Mouse (Mus musculus): Measurements from ENCODE around the gene Trmt61a. TPM values are rescaled to one million over a fixed set of nuclear protein-coding genes. Genes with fewer than 3 reads are reported as not detected.

Trmt61a gene
- polyA plus RNA-seq, 1 experiment from 2014 or later, result 5.5 TPM

GRCm38 (mm10) chr12:111692899-111693298, 15.0 kb downstream of the Trmt61a start:
- Histone ChIP-seq H3K27ac (replicated peaks in 1 of 2; ENCODE audit: control insufficient read depth in 1 of 2, insufficient read depth in 1 of 2, low read depth in 2 of 2, low read length in 2 of 2) (no peak overlapping the region), H3K4me3 (ENCODE audit: control insufficient read depth in 1 of 2, insufficient read depth in 1 of 2, low read depth in 1 of 2, low read length in 2 of 2) (no peak overlapping the region), H3K9me3 (ENCODE audit: control insufficient read depth, low read length) (no peaks in the 10 kb centered on the region), H3K4me1 (ENCODE audit: control insufficient read depth in 2 of 2, insufficient read depth in 2 of 2, low read length in 2 of 2) (peaks cover 39 to 44% of the 10 kb centered on the region in 2 experiments), H3K36me3 (ENCODE audit: control insufficient read depth, insufficient read depth, low read length) (no peaks in the 10 kb centered on the region), H3K27me3 (ENCODE audit: control insufficient read depth, insufficient read depth, low read length) (no peaks in the 10 kb centered on the region), H3K9ac (ENCODE audit: low read length) (0 out of 2 replicates have a peak overlapping the region, but pooled peaks have one; percentile 21), H3K4me2 (ENCODE audit: low read length) (no peak overlapping the region)
- whole genome bisulfite sequencing, result 88% methylated on average over 5 of the region's 5 CpGs
- no peak for ATAC-seq (ENCODE audit: insufficient number of reproducible peaks, insufficient read depth, low FRiP score, low read depth)

DNA sequence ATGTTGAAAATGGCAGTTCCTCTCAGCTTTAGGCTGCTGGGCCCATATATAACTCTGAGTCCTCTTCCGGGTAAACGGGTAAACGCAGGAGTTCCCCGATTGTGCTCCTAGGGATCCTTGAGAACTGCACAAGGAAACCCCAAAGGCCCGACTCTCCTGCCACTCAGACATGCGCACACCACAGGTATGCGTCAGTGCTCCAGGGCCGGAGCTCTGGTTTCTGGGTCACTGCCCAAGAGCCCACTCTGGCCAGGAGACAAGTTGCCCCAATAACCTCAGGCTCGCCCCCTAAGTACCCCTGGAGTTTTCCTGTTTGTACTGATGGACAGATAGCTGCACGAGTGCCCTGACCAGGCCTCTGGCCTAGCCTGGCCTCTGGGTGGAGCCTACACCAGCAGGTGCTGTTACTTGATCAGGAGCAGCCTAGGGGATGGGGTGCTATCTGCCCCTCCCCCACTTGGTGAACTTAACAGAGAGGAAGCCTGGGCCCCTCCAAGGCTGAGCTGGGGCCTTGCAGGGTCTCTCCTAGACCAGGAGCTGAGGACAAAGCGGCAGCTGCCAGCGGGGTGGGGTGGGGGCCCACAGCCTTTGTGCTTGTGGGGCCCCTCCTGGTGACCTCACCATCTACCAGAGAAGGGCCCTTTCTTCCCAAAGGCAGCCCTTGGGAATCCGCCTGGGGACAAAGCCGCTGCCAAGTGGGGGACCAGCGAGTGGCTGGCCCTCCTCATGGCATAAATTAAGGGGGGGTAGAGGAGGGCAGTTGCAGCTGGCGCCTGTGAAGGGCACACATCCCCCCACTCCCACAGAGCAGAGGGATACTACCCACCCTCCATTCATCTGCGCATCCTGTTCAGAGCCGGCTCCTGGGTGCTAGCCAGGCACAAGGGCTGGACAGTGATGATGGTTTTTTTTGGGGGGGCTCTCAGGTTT, 15.7 kb downstream of the Trmt61a start:
- Histone ChIP-seq H3K27me3 (ENCODE audit: control insufficient read depth, insufficient read depth, low read length) (no peaks in the 10 kb centered on the region), H3K4me3 (ENCODE audit: control insufficient read depth in 1 of 2, insufficient read depth in 1 of 2, low read depth in 1 of 2, low read length in 2 of 2) (no peak overlapping the region), H3K36me3 (ENCODE audit: control insufficient read depth, insufficient read depth, low read length) (no peaks in the 10 kb centered on the region), H3K4me1 (ENCODE audit: control insufficient read depth in 2 of 2, insufficient read depth in 2 of 2, low read length in 2 of 2) (peaks cover 33 to 38% of the 10 kb centered on the region in 2 experiments), H3K9ac (ENCODE audit: low read length) (peak overlapping the region; percentile 59; the same call in 1 of the 2 replicates), H3K27ac (replicated peaks in 1 of 2; ENCODE audit: control insufficient read depth in 1 of 2, insufficient read depth in 1 of 2, low read depth in 2 of 2, low read length in 2 of 2) (peak overlapping the region in 1 of 2 experiments; percentile 19; a peak in 2 of 4 replicates), H3K4me2 (ENCODE audit: low read length) (peak overlapping the region; percentile 3), H3K9me3 (ENCODE audit: control insufficient read depth, low read length) (no peaks in the 10 kb centered on the region)
- 51% methylated on average over 18 of the region's 18 CpGs for WGBS
- peak; percentile 35; the same call in 1 of the 2 replicates for ATAC-seq (ENCODE audit: insufficient number of reproducible peaks, insufficient read depth, low FRiP score, low read depth)

- no peak overlapping the region for H3K4me3 ChIP-seq (ENCODE audit: control insufficient read depth in 1 of 2, insufficient read depth in 1 of 2, low read depth in 1 of 2, low read length in 2 of 2)
- WGBS, result 26% methylated on average over 12 of the region's 12 CpGs
Observed at GRCm38 (mm10) chr12:111694271-111694781, 16.4 kb downstream of the Trmt61a start.

DNA sequence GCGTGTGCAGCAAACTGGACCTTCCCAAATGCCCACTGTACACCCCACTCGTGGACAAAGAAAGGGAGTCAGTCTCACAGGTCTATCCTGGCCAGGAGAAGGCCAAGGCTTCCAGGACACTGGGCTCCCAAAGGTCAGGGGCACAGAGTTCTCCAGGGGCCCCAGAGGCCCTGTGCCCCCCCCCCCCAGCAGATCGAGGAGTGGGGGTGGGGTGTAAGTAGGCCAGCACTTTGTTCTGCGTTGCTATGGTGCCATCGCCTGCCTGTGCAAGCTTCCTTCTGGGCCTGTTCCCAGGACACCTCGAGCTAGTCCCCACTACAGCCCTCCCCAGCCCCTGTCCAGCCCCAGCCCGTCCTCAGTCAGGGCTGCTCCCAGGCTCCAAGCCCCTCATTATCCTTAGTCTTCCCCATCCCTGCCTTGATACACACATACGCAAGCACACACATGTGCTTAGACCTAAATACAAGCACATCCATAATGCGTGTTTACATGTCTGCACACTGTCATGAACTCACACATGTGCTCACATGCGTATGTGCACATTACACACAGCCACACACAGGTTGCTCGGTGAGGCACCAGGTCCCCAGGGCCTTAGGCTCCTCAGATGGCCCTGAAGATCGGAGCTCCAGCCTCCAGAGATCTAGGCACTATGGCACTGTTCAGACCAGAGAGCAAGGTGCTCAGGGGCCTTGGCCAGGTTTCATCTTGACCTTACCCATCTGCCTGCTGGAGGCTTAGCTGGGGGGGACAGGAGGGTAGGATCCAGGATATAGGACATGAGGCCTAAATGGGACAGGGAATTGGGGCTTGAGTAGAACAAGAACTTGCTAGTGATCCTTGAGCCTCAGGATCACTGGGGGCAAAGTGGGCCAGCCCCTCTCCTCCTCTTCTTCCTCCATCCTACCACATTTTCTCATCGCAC, 17.2 kb downstream of the Trmt61a start:
- H3K4me1 ChIP-seq (ENCODE audit: control insufficient read depth in 2 of 2, insufficient read depth in 2 of 2, low read length in 2 of 2), result peaks cover 22 to 35% of the 10 kb centered on the region in 2 experiments
- H3K27me3 ChIP-seq (ENCODE audit: control insufficient read depth, insufficient read depth, low read length), result no peaks in the 10 kb centered on the region
- H3K36me3 ChIP-seq (ENCODE audit: control insufficient read depth, insufficient read depth, low read length), result no peaks in the 10 kb centered on the region
- no peak for ATAC-seq (ENCODE audit: insufficient number of reproducible peaks, insufficient read depth, low FRiP score, low read depth)
- H3K9me3 ChIP-seq (ENCODE audit: control insufficient read depth, low read length), result no peaks in the 10 kb centered on the region
- 67% methylated on average over 13 of the region's 13 CpGs for WGBS
- 0 out of 2 replicates have a peak overlapping the region, but pooled peaks have one; percentile 4 for H3K9ac ChIP-seq (ENCODE audit: low read length)
- no peak overlapping the region for H3K4me2 ChIP-seq (ENCODE audit: low read length)
- no peak overlapping the region for H3K4me3 ChIP-seq (ENCODE audit: control insufficient read depth in 1 of 2, insufficient read depth in 1 of 2, low read depth in 1 of 2, low read length in 2 of 2)
- H3K27ac ChIP-seq (replicated peaks in 1 of 2; ENCODE audit: control insufficient read depth in 1 of 2, insufficient read depth in 1 of 2, low read depth in 2 of 2, low read length in 2 of 2), result peak overlapping the region in 1 of 2 experiments; percentile 19; a peak in 1 of 4 replicates

More at GRCm38 (mm10) chr12:111694271-111694781, 16.4 kb downstream of the Trmt61a start:
- Histone ChIP-seq H3K27me3 (ENCODE audit: control insufficient read depth, insufficient read depth, low read length) (no peaks in the 10 kb centered on the region), H3K4me1 (ENCODE audit: control insufficient read depth in 2 of 2, insufficient read depth in 2 of 2, low read length in 2 of 2) (peaks cover 28 to 38% of the 10 kb centered on the region in 2 experiments), H3K4me2 (ENCODE audit: low read length) (peak overlapping the region; percentile 3), H3K27ac (replicated peaks in 1 of 2; ENCODE audit: control insufficient read depth in 1 of 2, insufficient read depth in 1 of 2, low read depth in 2 of 2, low read length in 2 of 2) (peak overlapping the region in 1 of 2 experiments; percentile 19; a peak in 2 of 4 replicates), H3K9me3 (ENCODE audit: control insufficient read depth, low read length) (no peaks in the 10 kb centered on the region), H3K36me3 (ENCODE audit: control insufficient read depth, insufficient read depth, low read length) (no peaks in the 10 kb centered on the region), H3K9ac (ENCODE audit: low read length) (peak overlapping the region; percentile 59; the same call in 1 of the 2 replicates)
- ATAC-seq (ENCODE audit: insufficient number of reproducible peaks, insufficient read depth, low FRiP score, low read depth), result 0 out of 2 replicates have a peak, but pooled peaks have one; percentile 14

DNA sequence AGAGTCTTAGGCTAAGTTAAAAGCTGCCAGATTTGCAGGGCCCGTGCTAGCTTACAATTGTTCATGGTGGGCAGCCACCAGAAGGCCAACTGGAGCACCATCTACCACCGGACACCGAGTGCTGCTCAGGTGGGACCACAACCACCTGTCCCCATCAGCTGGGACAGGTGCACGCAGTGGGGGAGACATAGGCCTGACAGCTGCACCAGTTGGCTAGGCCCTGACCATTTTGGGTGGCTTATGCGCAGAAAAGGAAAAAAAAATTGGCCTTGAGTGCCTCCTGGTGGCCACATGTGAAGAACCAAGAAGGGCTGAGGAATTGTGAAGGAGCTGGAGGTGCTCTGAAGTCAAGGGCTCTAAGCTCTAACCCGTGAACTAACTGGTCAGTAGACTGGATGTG, 18.3 kb downstream of the Trmt61a start:
- Histone ChIP-seq H3K4me2 (ENCODE audit: low read length) (no peak overlapping the region), H3K4me3 (ENCODE audit: control insufficient read depth in 1 of 2, insufficient read depth in 1 of 2, low read depth in 1 of 2, low read length in 2 of 2) (no peak overlapping the region), H3K27me3 (ENCODE audit: control insufficient read depth, insufficient read depth, low read length) (no peaks in the 10 kb centered on the region), H3K27ac (replicated peaks in 1 of 2; ENCODE audit: control insufficient read depth in 1 of 2, insufficient read depth in 1 of 2, low read depth in 2 of 2, low read length in 2 of 2) (no peak overlapping the region), H3K36me3 (ENCODE audit: control insufficient read depth, insufficient read depth, low read length) (no peaks in the 10 kb centered on the region), H3K9ac (ENCODE audit: low read length) (no peak overlapping the region), H3K9me3 (ENCODE audit: control insufficient read depth, low read length) (no peaks in the 10 kb centered on the region), H3K4me1 (ENCODE audit: control insufficient read depth in 2 of 2, insufficient read depth in 2 of 2, low read length in 2 of 2) (peaks cover 22 to 31% of the 10 kb centered on the region in 2 experiments)
- WGBS, result 31% methylated on average over 6 of the region's 6 CpGs
- ATAC-seq (ENCODE audit: insufficient number of reproducible peaks, insufficient read depth, low FRiP score, low read depth), result peak; percentile 17; the same call in 1 of the 2 replicates

DNA sequence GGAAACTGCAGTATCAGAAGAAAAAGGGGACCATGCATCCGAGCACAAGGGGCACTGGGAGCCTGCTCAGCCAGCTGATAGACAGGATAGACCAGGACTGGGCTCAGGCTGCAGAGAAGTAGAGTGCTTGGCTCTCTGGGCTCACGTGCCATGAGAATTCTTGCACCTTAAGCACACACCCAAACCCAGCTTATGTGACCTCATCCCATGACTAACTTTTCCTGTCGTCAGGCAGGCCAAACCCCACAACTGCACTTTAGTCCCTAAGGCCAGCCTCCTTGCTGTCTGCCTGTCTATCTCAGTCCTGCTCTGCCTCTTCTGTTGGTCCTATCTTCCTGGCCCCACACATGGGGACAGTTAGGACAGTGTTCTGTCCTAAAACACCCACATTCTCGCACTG, 19.8 kb downstream of the Trmt61a start:
- WGBS, result 60% methylated on average over 4 of the region's 4 CpGs
- Histone ChIP-seq H3K27me3 (ENCODE audit: control insufficient read depth, insufficient read depth, low read length) (no peaks in the 10 kb centered on the region), H3K4me1 (ENCODE audit: control insufficient read depth in 2 of 2, insufficient read depth in 2 of 2, low read length in 2 of 2) (peaks cover 17 to 22% of the 10 kb centered on the region in 2 experiments), H3K4me2 (ENCODE audit: low read length) (no peak overlapping the region), H3K36me3 (ENCODE audit: control insufficient read depth, insufficient read depth, low read length) (no peaks in the 10 kb centered on the region), H3K9ac (ENCODE audit: low read length) (no peak overlapping the region), H3K4me3 (ENCODE audit: control insufficient read depth in 1 of 2, insufficient read depth in 1 of 2, low read depth in 1 of 2, low read length in 2 of 2) (no peak overlapping the region), H3K9me3 (ENCODE audit: control insufficient read depth, low read length) (no peaks in the 10 kb centered on the region), H3K27ac (replicated peaks in 1 of 2; ENCODE audit: control insufficient read depth in 1 of 2, insufficient read depth in 1 of 2, low read depth in 2 of 2, low read length in 2 of 2) (no peak overlapping the region)
- ATAC-seq (ENCODE audit: insufficient number of reproducible peaks, insufficient read depth, low FRiP score, low read depth), result no peak
